Mouse (Mus musculus) MEL (cell line): ENCODE results near the gene Cep41. TPM values are rescaled to one million over a fixed set of nuclear protein-coding genes. Genes with fewer than 3 reads are reported as not detected.

Source experiments
- DNase-seq: peaks from one replicate; pipeline ENCODE4 v3.0.0; 2011; ENCODE audit warnings: low read depth, low spot score
- H3K27ac ChIP-seq: 2 replicates; pipeline ENCODE4 v1.5.1; 2012; ENCODE audit warnings: low read depth, mild to moderate bottlenecking, control low read depth, low read length, moderate library complexity; ENCODE audit not compliant: control insufficient read depth
- H3K27me3 ChIP-seq, 2 experiments: fragments of 150-350 bp in 1 of 2; sonication (generic) in 1 of 2; 2 replicates each; pipeline ENCODE4 v1.6.1; 2012; ENCODE audit warnings: low read length in 2 of 2, mild to moderate bottlenecking in 2 of 2, improper control_type of control experiment in 1 of 2, moderate library complexity in 1 of 2; ENCODE audit not compliant: insufficient read depth in 2 of 2, control insufficient read depth in 1 of 2
- H3K36me3 ChIP-seq, 2 experiments: 2 replicates each; pipeline ENCODE4 v1.6.1; 2012 to 2014; ENCODE audit warnings: low read length in 2 of 2, improper control_type of control experiment in 1 of 2, inconsistent platforms in 1 of 2, mild to moderate bottlenecking in 1 of 2; ENCODE audit not compliant: insufficient read depth in 2 of 2, control insufficient read depth in 1 of 2
- H3K4me1 ChIP-seq, 2 experiments: fragments of 150-350 bp in 1 of 2; sonication (generic) in 1 of 2; 2 replicates each; pipeline ENCODE4 v1.6.1; 2012; ENCODE audit warnings: low read length in 2 of 2, improper control_type of control experiment in 1 of 2, mild to moderate bottlenecking in 1 of 2; ENCODE audit not compliant: insufficient read depth in 2 of 2, control insufficient read depth in 1 of 2
- H3K4me3 ChIP-seq, 2 experiments: fragments of 150-350 bp in 1 of 2; sonication (generic) in 1 of 2; 2 replicates each; pipeline ENCODE4 v1.5.1; 2012; ENCODE audit warnings: low read depth in 2 of 2, low read length in 2 of 2, mild to moderate bottlenecking in 2 of 2, moderate library complexity in 2 of 2, control low read depth in 1 of 2, improper control_type of control experiment in 1 of 2; ENCODE audit not compliant: control insufficient read depth in 1 of 2, insufficient read depth in 1 of 2
- H3K79me2 ChIP-seq: 2 replicates; pipeline ENCODE4 v1.6.1; 2012; ENCODE audit warnings: mild to moderate bottlenecking, low read length, moderate library complexity; ENCODE audit not compliant: control insufficient read depth, poor library complexity, insufficient read depth
- H3K9ac ChIP-seq: 2 replicates; pipeline ENCODE4 v1.6.1; 2012; ENCODE audit warnings: low read depth, mild to moderate bottlenecking, control low read depth, low read length, moderate library complexity; ENCODE audit not compliant: control insufficient read depth, poor library complexity, severe bottlenecking
- H3K9me3 ChIP-seq: fragments of 150-350 bp; sonication (generic); replicated peaks from 2 replicates; pipeline ENCODE4 v1.6.1; 2012; ENCODE audit warnings: mild to moderate bottlenecking, low read length, improper control_type of control experiment, moderate library complexity; ENCODE audit not compliant: insufficient read depth
- BHLHE40 ChIP-seq: IDR thresholded peaks from 2 replicates; pipeline ENCODE4 v1.6.1; 2012; ENCODE audit warnings: low read depth, mild to moderate bottlenecking, inconsistent platforms, low read length, improper control_type of control experiment, borderline replicate concordance
- CTCF ChIP-seq, 3 experiments: IDR thresholded peaks in 2 of 3; conservative IDR thresholded peaks in 1 of 3; 2 replicates each; pipeline ENCODE4 v1.5.1; 2011 to 2012; ENCODE audit warnings: low read length in 3 of 3, low read depth in 2 of 3, mild to moderate bottlenecking in 2 of 3, improper control_type of control experiment in 1 of 3, inconsistent platforms in 1 of 3, mixed read lengths in 1 of 3, moderate library complexity in 1 of 3; ENCODE audit not compliant: control insufficient read depth in 1 of 3, insufficient read depth in 1 of 3, poor library complexity in 1 of 3, severe bottlenecking in 1 of 3
- E2F4 ChIP-seq: IDR thresholded peaks from 2 replicates; pipeline ENCODE4 v1.6.1; 2011; ENCODE audit warnings: low read depth, low read length, improper control_type of control experiment, borderline replicate concordance
- ELF1 ChIP-seq: IDR thresholded peaks from 2 replicates; pipeline ENCODE4 v1.6.1; 2014; ENCODE audit warnings: low read depth, mild to moderate bottlenecking, inconsistent platforms, low read length, improper control_type of control experiment, moderate library complexity
- ETS1 ChIP-seq: IDR thresholded peaks from 2 replicates; pipeline ENCODE4 v1.6.1; 2012; ENCODE audit warnings: low read depth, mild to moderate bottlenecking, inconsistent platforms, low read length, improper control_type of control experiment, moderate library complexity
- KAT2A ChIP-seq: conservative IDR thresholded peaks from 2 replicates; pipeline ENCODE4 v1.6.1; 2012; ENCODE audit warnings: low read depth, low read length, improper control_type of control experiment, inconsistent platforms
- MAX ChIP-seq: IDR thresholded peaks from 2 replicates; pipeline ENCODE4 v1.6.1; 2011; ENCODE audit warnings: low read length, improper control_type of control experiment
- NRF1 ChIP-seq: IDR thresholded peaks from 2 replicates; pipeline ENCODE4 v1.6.1; 2014; ENCODE audit warnings: low read depth, mild to moderate bottlenecking, inconsistent platforms, low read length, improper control_type of control experiment, moderate library complexity; ENCODE audit not compliant: poor library complexity, insufficient read depth, severe bottlenecking
- POLR2AphosphoS2 ChIP-seq: IDR thresholded peaks from 2 replicates; pipeline ENCODE4 v1.6.1; 2011; ENCODE audit warnings: low read length, improper control_type of control experiment
- POLR2AphosphoS5 ChIP-seq: IDR thresholded peaks from 2 replicates; pipeline ENCODE4 v1.6.1; 2012; ENCODE audit warnings: low read depth, borderline replicate concordance, mild to moderate bottlenecking, inconsistent platforms, low read length, moderate library complexity, mixed read lengths
- SIN3A ChIP-seq: IDR thresholded peaks from 2 replicates; pipeline ENCODE4 v1.6.1; 2012; ENCODE audit warnings: low read length, improper control_type of control experiment, inconsistent platforms
- TAL1 ChIP-seq: IDR thresholded peaks from 2 replicates; pipeline ENCODE4 v1.6.1; 2012; ENCODE audit warnings: mild to moderate bottlenecking, inconsistent platforms, low read length, moderate library complexity, mixed read lengths
- TBP ChIP-seq: IDR thresholded peaks from 2 replicates; pipeline ENCODE4 v1.8.0; 2011; ENCODE audit warnings: low read depth, low read length, improper control_type of control experiment
- TCF12 ChIP-seq: IDR thresholded peaks from 2 replicates; pipeline ENCODE4 v1.6.1; 2014; ENCODE audit warnings: low read depth, mild to moderate bottlenecking, inconsistent platforms, low read length, improper control_type of control experiment, moderate library complexity
- UBTF ChIP-seq: IDR thresholded peaks from 2 replicates; pipeline ENCODE4 v1.6.1; 2012; ENCODE audit warnings: low read depth, mild to moderate bottlenecking, inconsistent platforms, low read length, improper control_type of control experiment, moderate library complexity, borderline replicate concordance; ENCODE audit not compliant: insufficient read depth
- ZC3H11A ChIP-seq: IDR thresholded peaks from 2 replicates; pipeline ENCODE4 v1.6.1; 2012; ENCODE audit warnings: low read depth, mild to moderate bottlenecking, inconsistent platforms, low read length, improper control_type of control experiment
- ZKSCAN1 ChIP-seq: IDR thresholded peaks from 2 replicates; pipeline ENCODE4 v1.6.1; 2012; ENCODE audit warnings: low read depth, mild to moderate bottlenecking, inconsistent platforms, low read length, improper control_type of control experiment, moderate library complexity
- ZNF384 ChIP-seq: IDR thresholded peaks from 2 replicates; pipeline ENCODE4 v1.6.1; 2012; ENCODE audit warnings: low read depth, mild to moderate bottlenecking, inconsistent platforms, low read length, improper control_type of control experiment
- polyA plus RNA-seq, 2 experiments: library from polyadenylated mRNA; stranded (reverse) in 1 of 2; unstranded in 1 of 2; fragments of >175 nt in 1 of 2; fragments of >200 nt in 1 of 2; gene quantifications; 2 replicates each; pipeline versions ENCODE4 v1.2.1 to v1.2.4; 2012; ENCODE audit warnings: low replicate concordance in 2 of 2, low read depth in 1 of 2; ENCODE audit not compliant: insufficient read length in 2 of 2, insufficient read depth in 1 of 2, missing spikeins in 1 of 2
- total RNA-seq: library from RNA; depleted of rRNA; stranded (reverse); fragments of 300-350 nt; gene quantifications from 2 replicates; pipeline ENCODE4 v1.2.3, GENCODE M21; 2012

Gene Cep41
- total and polyA plus RNA-seq, 3 experiments = 9.8 to 12.0 TPM; not detected in 1

GRCm38 (mm10) chr6:30614251-30614650 lies 79.3 kb downstream of the Cep41 start:
- Histone ChIP-seq H3K27ac (no peak overlapping the region), H3K9ac (no peak overlapping the region), H3K36me3 (0 out of 4 replicates have a peak, but pooled peaks cover 0 to 2% of the 10 kb centered on the region in 2 experiments), H3K4me1 (peaks cover 0 to 4% of the 10 kb centered on the region in 2 experiments; a peak in 1 of 4 replicates), H3K4me3 (no peak overlapping the region), H3K79me2 (no peaks in the 10 kb centered on the region), H3K9me3 (no peaks in the 10 kb centered on the region), H3K27me3 (peaks cover 0 to 5% of the 10 kb centered on the region in 2 experiments; a peak in 2 of 4 replicates)
- TF ChIP-seq MAX (no peak), POLR2AphosphoS5 (no peak), BHLHE40 (no peak), NRF1 (no peak), CTCF (IDR thresholded peaks at IDR 0.05 in 2 of 3, conservative IDR thresholded peaks at IDR 0.05 in 1 of 3; ENCODE audit: control insufficient read depth in 1 of 3, insufficient read depth in 1 of 3, low read depth in 2 of 3, low read length in 3 of 3, poor library complexity in 1 of 3, severe bottlenecking in 1 of 3) (no peak), ZKSCAN1 (no peak), TCF12 (no peak), ZNF384 (no peak)
- no peak for DNase-seq

GRCm38 (mm10) chr6:30611212-30611611 lies 82.3 kb downstream of the Cep41 start:
- Histone ChIP-seq H3K36me3 (no peaks in the 10 kb centered on the region), H3K4me3 (no peak overlapping the region), H3K9ac (no peak overlapping the region), H3K4me1 (no peaks in the 10 kb centered on the region), H3K79me2 (no peaks in the 10 kb centered on the region), H3K9me3 (no peaks in the 10 kb centered on the region), H3K27me3 (peaks cover 2 to 19% of the 10 kb centered on the region in 2 experiments; a peak in 3 of 4 replicates), H3K27ac (no peak overlapping the region)
- TF ChIP-seq POLR2AphosphoS5 (no peak), ETS1 (no peak), ELF1 (no peak), MAX (no peak), POLR2AphosphoS2 (no peak), ZC3H11A (no peak), TBP (no peak), KAT2A (no peak), SIN3A (no peak), ZNF384 (no peak), UBTF (no peak), TAL1 (no peak), E2F4 (no peak), BHLHE40 (no peak)
- no peak for DNase-seq
